Mouse (Mus musculus) stomach, postnatal 0 days (tissue): ENCODE data around the gene Fabp1. TPM values are rescaled to one million over a fixed set of nuclear protein-coding genes. Genes with fewer than 3 reads are reported as not detected.

Experiments
- ATAC-seq: fragments of 200-750 bp; cut with Nextera tagmentation; 2 replicates; pipeline ENCODE4 v1.8.0; 2017; ENCODE audit not compliant: low FRiP score, low TSS enrichment
- DNase-seq: peaks from one replicate; pipeline ENCODE4 v3.0.0-alpha.2; 2016; ENCODE audit warnings: low spot score
- H3K27ac ChIP-seq: fragments of 300-500 bp; sonication (generic); replicated peaks from 2 replicates; pipeline ENCODE4 v1.5.1; 2014; ENCODE audit warnings: mild to moderate bottlenecking, control low read depth
- H3K27me3 ChIP-seq: fragments of 300-500 bp; sonication (generic); 2 replicates; pipeline ENCODE4 v1.6.1; 2014; ENCODE audit warnings: low read length; ENCODE audit not compliant: control insufficient read depth, insufficient read depth
- H3K36me3 ChIP-seq: fragments of 300-500 bp; sonication (generic); 2 replicates; pipeline ENCODE4 v1.6.1; 2014; ENCODE audit warnings: low read length, mixed read lengths; ENCODE audit not compliant: control insufficient read depth, insufficient read depth
- H3K4me1 ChIP-seq: fragments of 300-500 bp; sonication (generic); replicated peaks from 2 replicates; pipeline ENCODE4 v1.6.1; 2014; ENCODE audit warnings: antibody characterized with exemption; ENCODE audit not compliant: control insufficient read depth, insufficient read depth
- H3K4me2 ChIP-seq: fragments of 300-500 bp; sonication (generic); replicated peaks from 2 replicates; pipeline ENCODE4 v1.6.1; 2014; ENCODE audit warnings: low read depth, mild to moderate bottlenecking, control low read depth, moderate library complexity
- H3K4me3 ChIP-seq: fragments of 300-500 bp; sonication (generic); 2 replicates; pipeline ENCODE4 v1.5.1; 2014; ENCODE audit warnings: low read depth, low read length, control low read depth
- H3K9ac ChIP-seq: fragments of 300-500 bp; sonication (generic); 2 replicates; pipeline ENCODE4 v1.6.1; 2014; ENCODE audit warnings: mild to moderate bottlenecking, low read length, control low read depth, mixed read lengths
- H3K9me3 ChIP-seq: fragments of 300-500 bp; sonication (generic); 2 replicates; pipeline ENCODE4 v1.6.1; 2016; ENCODE audit warnings: low read length; ENCODE audit not compliant: control insufficient read depth
- CTCF ChIP-seq: IDR thresholded peaks from 2 replicates; pipeline ENCODE4 v1.5.1; 2016; ENCODE audit warnings: antibody characterized with exemption, low read depth, mild to moderate bottlenecking, moderate library complexity
- EP300 ChIP-seq: optimal IDR thresholded peaks from 2 replicates; pipeline ENCODE3; 2016; ENCODE audit warnings: antibody characterized with exemption
- WGBS: fragments of 180-500 bp; shearing (Covaris S2); extraction: QIAGEN DNeasy Blood & Tissue Kit; methylation state at CpG from one replicate; pipeline ENCODE4 v1.1.7; 2014; 5-methylcytosine and 5-hydroxymethylcytosine counted together
- polyA plus RNA-seq: library from polyadenylated mRNA; unstranded; fragments of >200 nt; fragmentation: Nextera tagmentation; extraction: Ambion mirVana; gene quantifications from 2 replicates; pipeline ENCODE4 v1.2.1, GENCODE M21; 2015

Gene Fabp1
- polyA plus RNA-seq, 1 experiment from 2014 or later: 208 TPM

- no peak overlapping the region for H3K4me3 ChIP-seq
- no peaks in the 10 kb centered on the region for H3K9me3 ChIP-seq
- DNase-seq (peak; percentile 35), ATAC-seq (peak; percentile 68)
- no peaks in the 10 kb centered on the region for H3K36me3 ChIP-seq
- H3K4me2 ChIP-seq: no peak overlapping the region
- H3K9ac ChIP-seq: no peak overlapping the region
- no peaks in the 10 kb centered on the region for H3K4me1 ChIP-seq
- H3K27ac ChIP-seq: no peak overlapping the region
- WGBS: 54% methylated on average over 4 of the region's 4 CpGs
- peak; percentile 66 for TF ChIP-seq CTCF
- TF ChIP-seq EP300: no peak
- H3K27me3 ChIP-seq: no peaks in the 10 kb centered on the region
Observed at GRCm38 (mm10) chr6:71162269-71162668, 37.4 kb upstream of the Fabp1 start.

- Histone ChIP-seq H3K9me3 (no peaks in the 10 kb centered on the region), H3K27ac (no peak overlapping the region), H3K4me3 (no peak overlapping the region), H3K4me2 (no peak overlapping the region), H3K9ac (no peak overlapping the region), H3K4me1 (no peaks in the 10 kb centered on the region), H3K36me3 (no peaks in the 10 kb centered on the region), H3K27me3 (no peaks in the 10 kb centered on the region)
- TF ChIP-seq CTCF (peak; percentile 36), EP300 (no peak)
- ATAC-seq: peak; percentile 73
- WGBS: 33% methylated on average over 6 of the region's 6 CpGs
- peak; percentile 44 for DNase-seq
Observed at GRCm38 (mm10) chr6:71164394-71164793, 35.2 kb upstream of the Fabp1 start.

GRCm38 (mm10) chr6:71166551-71167169 lies 33.0 kb upstream of the Fabp1 start:
- 26% methylated on average over 6 of the region's 6 CpGs for WGBS
- Histone ChIP-seq H3K27ac (no peak overlapping the region), H3K36me3 (no peaks in the 10 kb centered on the region), H3K9me3 (no peaks in the 10 kb centered on the region), H3K4me3 (no peak overlapping the region), H3K4me2 (no peak overlapping the region), H3K9ac (no peak overlapping the region), H3K4me1 (no peaks in the 10 kb centered on the region), H3K27me3 (no peaks in the 10 kb centered on the region)
- TF ChIP-seq CTCF: peak; percentile 89
- no peak for TF ChIP-seq EP300
- DNase-seq: peak; percentile 29
- ATAC-seq: peak; percentile 84

GRCm38 (mm10) chr6:71172812-71173580 lies 26.6 kb upstream of the Fabp1 start:
- Histone ChIP-seq H3K27ac (no peak overlapping the region), H3K4me3 (no peak overlapping the region), H3K9ac (no peak overlapping the region), H3K27me3 (no peaks in the 10 kb centered on the region), H3K4me2 (no peak overlapping the region), H3K36me3 (no peaks in the 10 kb centered on the region), H3K4me1 (no peaks in the 10 kb centered on the region), H3K9me3 (no peaks in the 10 kb centered on the region)
- DNase-seq: no peak
- 86% methylated on average over 10 of the region's 10 CpGs for WGBS
- ATAC-seq: no peak
- TF ChIP-seq CTCF: no peak
- TF ChIP-seq EP300: no peak

GRCm38 (mm10) chr6:71180596-71180995 lies 19.0 kb upstream of the Fabp1 start:
- Histone ChIP-seq H3K4me2 (no peak overlapping the region), H3K27me3 (no peaks in the 10 kb centered on the region), H3K27ac (no peak overlapping the region), H3K9me3 (no peaks in the 10 kb centered on the region), H3K4me3 (no peak overlapping the region), H3K9ac (no peak overlapping the region), H3K4me1 (no peaks in the 10 kb centered on the region), H3K36me3 (no peaks in the 10 kb centered on the region)
- no peak for ATAC-seq
- no peak for DNase-seq
- no peak for TF ChIP-seq CTCF
- no peak for TF ChIP-seq EP300
- 75% methylated on average over 1 of the region's 1 CpGs for WGBS

- Histone ChIP-seq H3K4me2 (no peak overlapping the region), H3K4me3 (no peak overlapping the region), H3K27me3 (no peaks in the 10 kb centered on the region), H3K9ac (no peak overlapping the region), H3K27ac (no peak overlapping the region), H3K9me3 (no peaks in the 10 kb centered on the region), H3K36me3 (no peaks in the 10 kb centered on the region), H3K4me1 (no peaks in the 10 kb centered on the region)
- no peak for TF ChIP-seq EP300
- no peak for TF ChIP-seq CTCF
- DNase-seq (no peak), ATAC-seq (no peak)
- WGBS: 68% methylated on average over 7 of the region's 7 CpGs
Observed at GRCm38 (mm10) chr6:71184941-71185604, 14.6 kb upstream of the Fabp1 start.
